Mouse (Mus musculus) frontal cortex, adult (tissue): ENCODE results near the gene Igsf8.

Experiments used
- ATAC-seq: cut with Nextera tagmentation; 2 replicates; pipeline ENCODE4 v1.9.2; 2017; ENCODE audit warnings: mild to moderate bottlenecking, moderate library complexity, mixed read lengths; ENCODE audit not compliant: low TSS enrichment

Gene Igsf8

DNA sequence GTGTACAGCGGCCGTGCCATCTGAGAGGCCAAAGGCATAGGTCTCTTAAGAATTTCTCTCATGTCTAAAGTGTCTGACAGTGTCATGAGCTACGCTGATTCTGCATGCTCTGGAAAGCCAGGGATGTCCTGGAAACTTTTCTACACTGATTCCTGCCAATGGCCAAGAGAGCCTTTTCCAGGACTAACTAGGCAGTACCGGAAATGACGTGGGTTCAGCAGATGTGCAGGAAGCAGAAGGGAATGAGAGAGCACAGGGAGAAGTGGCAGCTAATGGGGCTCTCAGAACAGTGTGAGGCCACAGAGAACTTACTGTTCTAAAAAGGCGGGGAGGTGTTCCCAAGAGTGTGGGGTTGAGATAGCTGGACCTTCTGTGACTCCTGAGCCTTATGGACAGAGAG lies 11.9 kb downstream of the Igsf8 start:
- ATAC-seq: no peak

DNA sequence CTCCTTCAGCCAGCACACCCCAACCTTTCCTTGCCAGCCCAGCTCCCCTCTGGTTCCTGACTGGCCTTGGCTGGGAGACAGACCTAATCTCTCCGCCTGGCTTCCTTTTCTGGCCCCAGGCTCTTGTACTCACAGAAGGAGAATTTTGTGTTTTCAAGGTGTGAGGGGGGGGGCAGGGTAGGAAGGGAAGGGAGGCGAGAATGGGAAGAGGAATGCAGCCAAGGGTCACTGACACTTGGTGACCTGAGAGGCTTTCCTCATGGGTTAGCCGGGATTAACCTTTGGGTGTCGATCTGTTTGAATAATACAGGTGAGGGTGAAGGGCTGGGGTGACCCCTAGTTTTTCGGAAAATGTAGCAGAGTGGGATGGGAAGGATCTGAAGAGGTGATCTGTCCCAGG lies 12.7 kb downstream of the Igsf8 start:
- no peak for ATAC-seq

DNA sequence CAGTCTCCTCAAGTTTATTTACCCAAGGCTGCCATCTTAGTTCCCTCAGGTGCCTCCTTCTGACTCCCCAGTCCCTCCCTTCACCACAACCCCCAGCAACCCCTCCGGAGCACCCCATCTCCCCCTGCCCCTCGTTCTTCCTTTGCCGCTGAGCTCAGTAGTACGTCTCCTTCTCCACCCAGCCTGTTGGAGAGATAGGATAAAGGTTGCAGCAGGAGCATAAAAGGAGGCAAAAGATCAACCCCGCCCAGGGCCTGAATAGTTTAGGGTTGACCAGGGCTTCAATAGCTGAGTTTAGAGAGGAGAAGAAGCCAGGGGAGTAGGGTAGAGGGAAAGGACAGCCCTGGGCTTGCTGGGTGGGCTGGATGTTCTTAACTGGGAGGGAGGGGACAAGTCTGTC lies 13.1 kb downstream of the Igsf8 start:
- no peak for ATAC-seq

DNA sequence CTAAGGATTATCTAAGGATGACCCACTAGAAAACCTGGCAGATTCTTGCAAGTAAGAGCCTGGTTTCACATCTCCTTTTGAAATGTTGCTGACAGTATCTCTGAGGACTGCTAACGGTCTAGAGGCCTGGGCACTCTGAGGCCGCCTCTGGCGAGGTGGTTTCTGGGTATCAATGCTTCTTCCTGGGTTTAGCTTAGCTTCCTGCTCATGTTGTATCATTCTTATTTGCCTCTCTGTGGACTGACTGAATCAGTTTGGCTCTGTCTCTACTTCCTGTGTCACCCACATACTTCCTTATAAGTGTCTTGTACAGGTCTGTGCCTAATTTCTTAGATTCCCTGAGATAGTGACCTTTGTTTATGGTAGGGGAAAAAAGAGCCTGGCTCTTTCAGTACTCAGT lies 15.7 kb downstream of the Igsf8 start:
- ATAC-seq: no peak

DNA sequence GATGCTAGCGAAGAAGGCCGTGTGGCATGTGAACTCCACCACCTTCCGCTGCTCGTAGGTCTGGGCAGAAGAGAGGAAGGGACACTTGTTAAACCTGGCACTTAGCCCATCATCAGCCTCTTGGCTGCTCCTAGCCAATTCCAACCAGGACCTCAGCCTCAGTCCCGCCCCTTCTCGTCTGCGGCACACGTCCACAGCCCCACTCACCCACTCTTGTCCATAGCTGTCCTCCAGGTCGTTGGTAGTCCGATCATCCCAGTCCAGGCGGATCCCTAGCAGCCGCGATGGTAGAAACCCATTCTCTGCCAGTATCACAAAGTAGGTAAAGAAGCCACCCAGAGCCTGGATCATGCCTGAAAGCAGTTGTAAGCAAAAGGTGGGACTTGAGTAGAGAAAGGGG lies 16.9 kb downstream of the Igsf8 start:
- no peak for ATAC-seq

DNA sequence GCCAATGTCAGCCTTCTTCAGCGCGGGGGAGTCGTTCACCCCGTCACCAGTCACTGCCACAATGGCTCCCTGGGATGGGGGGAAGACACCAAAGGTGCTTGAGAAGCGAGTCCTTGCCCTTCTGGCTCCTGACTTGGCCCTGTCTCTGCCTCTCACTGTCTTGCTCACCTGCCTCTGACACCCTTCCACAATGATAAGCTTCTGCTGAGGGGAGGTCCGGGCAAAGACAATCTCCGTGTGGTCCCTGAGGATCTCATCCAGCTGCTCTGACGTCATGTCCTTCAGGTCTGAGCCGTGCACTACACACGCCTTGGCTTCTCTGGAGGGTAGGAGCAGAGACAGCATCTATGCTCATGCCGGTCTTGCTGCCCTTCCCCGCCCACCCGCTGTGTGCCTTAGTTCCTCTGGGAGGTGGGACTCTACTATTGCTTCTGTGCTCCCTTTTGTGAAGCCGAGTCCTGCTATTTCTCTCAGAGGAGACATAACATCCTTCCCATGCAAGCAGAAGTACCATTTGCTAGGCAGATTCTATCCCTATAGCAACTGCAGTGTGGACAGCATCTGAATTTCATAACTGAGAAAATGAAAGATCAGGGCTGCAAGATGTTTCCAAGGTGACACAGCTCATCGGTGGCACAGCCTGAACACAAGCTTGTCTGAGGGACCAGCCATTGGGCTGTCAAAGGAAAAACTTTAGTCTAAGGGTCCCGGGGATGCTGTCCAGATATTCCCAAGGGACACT lies 18.5 kb downstream of the Igsf8 start:
- peak; percentile 29 for ATAC-seq

DNA sequence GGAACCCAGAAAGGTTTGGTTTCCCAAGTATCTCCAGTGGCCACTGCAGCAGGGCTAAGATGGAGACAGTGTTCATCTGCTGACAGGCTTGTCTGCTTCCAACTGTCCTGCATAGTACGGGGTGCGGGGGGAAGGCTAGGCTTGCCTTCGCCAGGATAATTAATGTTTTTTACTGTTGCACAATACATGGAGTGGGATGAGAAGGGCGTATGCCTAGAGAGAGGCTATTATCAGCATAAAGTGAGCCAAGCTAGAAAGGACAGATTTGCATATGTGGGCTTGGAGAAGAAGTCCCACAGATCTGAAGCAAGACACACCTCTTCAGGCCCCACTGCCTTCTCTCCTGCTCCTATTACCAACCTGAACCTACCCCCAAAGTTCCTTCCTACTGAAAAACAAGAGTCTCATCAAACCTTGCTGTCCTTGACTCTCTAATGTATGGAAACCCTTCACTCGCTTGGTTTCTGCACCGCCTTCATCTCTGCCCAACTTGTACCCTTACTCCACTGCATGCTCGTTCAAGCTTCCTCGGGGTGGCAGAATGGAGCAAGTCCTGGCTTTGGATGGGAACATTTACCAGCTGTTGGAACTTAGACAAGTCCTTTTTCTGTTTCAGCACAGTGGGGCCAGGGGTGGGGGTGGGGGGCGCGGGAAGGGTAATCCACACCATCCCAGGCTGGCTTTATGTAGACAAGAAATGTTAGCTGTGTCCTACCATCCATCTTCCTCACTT lies 20.2 kb downstream of the Igsf8 start:
- ATAC-seq: peak; percentile 72

DNA sequence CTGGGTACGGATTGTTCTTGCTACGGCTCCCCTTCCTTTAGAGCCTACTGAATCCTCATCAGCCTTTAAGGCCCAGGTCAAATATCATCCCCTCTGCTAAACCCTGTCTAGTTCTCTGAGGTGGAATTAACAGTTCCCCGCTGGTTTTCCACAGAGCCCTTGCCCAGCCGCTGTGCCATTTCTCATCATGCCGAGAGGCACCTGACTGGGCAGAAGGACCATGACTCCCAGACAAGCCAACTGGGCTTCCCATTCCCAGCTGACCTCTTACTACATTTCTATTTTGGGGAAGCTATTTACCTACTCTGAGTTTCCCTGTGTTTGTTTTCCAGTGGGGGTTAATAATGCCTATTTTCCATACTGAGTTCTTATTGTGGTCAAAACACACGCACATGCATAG lies 21.6 kb downstream of the Igsf8 start:
- no peak for ATAC-seq

DNA sequence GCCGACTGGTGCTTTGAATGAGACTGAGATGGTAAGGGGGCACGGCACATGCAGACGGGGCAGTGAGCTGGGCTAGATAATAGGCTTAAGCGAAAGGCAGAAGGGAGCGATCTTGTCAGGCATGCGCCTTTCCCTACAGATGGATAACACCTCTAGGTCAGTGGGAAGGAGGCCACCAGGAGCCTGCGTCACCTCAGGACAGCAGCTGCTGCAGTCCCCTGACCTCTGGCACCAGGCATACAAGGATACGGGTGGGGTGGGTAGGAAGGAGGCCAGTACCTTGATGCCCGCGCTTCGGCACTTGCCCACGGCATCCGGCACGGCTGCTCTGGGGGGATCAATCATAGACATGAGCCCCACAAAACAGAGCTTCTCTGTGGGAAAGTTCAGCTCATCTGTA lies 22.8 kb downstream of the Igsf8 start:
- ATAC-seq: no peak

DNA sequence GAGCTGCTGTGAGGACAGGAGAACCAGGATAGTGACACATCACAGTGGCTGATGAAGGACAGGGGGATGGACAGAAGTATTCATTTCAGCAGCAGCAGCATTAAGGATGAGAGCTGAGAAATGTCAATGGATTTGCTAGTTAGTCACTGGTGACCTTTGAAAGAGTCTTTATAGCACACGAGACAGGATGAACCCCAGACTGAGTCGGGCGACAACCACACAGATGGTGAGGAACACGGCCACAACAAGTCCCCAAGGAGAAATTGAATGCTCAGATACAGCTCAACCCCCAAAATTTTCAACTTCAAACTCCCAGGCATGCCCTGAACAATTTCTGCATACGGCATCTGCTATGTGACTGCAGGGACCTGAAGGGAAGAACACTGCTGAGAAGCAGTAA lies 25.3 kb downstream of the Igsf8 start:
- no peak for ATAC-seq

DNA sequence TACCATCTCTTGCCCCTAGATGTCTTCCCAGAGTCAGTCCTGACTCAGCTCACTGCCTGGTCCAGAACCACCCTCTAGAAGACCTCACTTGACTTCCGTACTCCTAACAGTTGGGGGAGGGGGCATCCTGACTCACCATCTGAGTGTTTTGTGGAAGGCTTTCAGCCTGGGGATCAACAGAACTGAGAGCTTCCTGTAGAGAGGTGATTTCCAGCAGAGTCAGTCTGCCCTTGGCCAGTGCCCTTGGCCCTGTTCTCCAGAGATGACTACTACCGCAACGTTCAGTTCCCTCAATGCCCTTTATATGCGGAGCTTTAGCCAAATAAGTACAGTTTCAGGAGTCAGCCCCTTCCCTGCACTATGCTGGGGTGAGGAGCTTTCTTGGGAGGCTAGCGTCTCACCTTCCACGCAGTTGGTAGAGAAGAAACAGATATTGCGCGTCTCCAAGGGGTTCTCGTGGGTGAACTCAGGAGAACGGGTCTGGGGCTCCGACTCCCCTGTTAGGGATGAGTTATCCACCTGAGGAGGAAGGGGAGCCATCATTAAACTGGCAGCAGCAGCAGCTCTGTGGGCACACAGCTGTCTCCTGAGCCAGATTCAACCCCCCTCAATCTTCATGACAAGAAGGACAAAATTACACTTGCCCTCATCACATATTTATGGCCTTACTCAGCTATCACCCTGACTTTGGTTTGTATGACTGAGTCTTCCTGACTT lies 27.6 kb downstream of the Igsf8 start:
- ATAC-seq: no peak

DNA sequence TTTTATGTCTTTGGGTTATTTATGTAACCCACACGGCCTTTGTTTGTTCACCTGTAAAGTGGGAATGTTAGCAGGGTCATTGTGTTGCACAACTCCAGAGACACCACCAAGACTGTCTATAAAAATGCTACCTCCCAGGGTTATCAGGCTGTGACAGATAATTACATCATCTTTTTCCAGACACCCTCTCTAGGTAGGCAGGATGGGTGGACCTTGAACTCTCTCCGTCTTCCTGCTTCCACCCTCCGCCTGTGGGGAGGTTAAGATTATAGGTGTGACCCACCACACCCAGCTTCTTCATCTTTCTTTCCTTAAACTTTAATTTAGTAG lies 28.1 kb downstream of the Igsf8 start:
- ATAC-seq: no peak

DNA sequence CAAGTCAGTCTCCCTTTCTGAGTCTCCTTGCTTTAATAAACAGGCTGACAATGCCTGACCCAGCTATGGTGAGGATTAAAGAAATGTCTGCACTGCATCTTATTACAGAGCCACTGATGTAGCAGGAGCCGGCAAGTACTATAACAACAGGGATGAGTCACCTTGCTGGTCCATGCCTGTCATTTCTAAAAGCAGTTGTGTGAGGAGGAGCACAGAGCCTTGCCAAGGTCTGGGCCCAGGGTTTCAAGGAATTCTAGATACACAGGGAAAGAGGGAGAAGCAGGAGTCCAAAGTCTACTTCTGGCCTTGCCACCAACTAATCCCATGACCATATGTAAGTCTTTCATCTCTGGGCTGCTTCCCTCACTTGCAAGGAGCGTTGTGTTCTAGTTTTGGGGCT lies 31.4 kb downstream of the Igsf8 start:
- ATAC-seq: peak; percentile 77

DNA sequence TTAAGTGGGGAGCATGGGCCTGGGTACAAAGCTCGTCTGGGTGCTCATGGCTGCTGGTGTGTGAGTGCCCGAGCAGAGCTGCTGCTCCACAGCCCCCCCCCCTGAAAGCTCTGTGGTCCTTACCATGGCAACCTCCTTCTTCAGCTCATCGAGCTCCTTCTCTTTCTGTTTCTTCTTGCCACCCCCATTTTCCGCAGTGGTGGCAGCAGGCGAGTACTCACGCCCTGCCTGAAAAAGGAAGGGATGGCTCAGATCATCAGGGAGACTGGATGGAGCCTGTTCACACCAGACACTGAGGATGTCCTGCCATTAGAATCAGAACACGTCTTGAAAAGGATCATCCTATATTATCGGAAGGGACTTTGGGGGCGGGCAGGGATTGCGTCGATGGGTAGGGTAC lies 32.0 kb downstream of the Igsf8 start:
- peak; percentile 24 for ATAC-seq

DNA sequence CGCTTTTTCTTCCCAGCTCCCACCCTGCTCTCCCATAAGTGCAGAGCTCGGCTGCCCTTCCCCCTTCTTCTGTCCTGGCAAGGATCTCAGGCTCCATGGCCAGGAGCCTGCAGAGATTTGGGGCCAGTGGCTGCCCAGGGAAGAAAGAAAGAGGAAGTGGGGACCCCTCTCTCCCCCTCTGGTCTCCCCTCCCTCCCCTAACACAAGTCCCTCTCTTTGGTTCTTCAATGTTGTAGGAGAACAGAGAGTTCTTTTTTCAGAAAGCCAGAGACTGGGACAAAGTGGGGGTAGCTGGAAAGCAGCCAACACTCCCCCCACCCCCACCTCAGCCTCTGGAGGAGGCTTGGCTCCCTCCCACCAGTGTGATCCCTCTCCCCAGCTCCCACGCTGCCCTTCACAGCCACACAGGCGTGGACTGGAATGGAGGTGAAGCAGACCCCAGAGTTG lies 34.3 kb downstream of the Igsf8 start:
- no peak for ATAC-seq

DNA sequence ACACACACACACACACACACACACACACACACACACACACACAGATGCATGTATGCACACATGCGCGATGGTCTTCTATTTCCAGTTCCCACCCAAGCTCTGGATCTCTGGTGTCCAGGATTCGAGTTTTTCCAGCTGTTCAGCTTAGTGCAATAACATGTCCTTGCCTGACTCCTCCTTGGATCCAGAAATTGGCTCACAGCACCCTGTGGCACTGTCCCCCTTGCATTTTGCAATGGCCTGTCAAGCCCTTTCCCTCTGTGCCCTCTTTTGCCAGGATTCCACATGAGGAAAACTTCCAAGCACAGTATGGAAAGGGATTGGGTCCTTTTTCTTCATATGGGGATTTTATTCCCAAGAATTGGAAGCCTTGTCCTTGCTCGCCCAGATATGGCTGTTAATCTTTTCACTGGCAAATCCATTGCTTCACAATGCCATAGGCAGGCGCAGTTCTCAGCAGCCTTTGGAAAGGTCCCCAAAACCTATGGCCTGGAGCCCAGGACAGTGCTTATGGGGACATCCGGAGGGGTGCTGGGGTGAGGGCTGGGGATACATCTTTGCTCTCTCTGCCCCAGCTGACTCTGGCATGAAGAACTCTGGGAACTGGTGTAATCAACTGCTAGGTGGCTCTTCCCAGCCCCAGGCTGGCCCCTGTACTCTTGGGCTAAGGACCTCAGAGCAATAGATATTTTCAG lies 35.5 kb downstream of the Igsf8 start:
- ATAC-seq: no peak

DNA sequence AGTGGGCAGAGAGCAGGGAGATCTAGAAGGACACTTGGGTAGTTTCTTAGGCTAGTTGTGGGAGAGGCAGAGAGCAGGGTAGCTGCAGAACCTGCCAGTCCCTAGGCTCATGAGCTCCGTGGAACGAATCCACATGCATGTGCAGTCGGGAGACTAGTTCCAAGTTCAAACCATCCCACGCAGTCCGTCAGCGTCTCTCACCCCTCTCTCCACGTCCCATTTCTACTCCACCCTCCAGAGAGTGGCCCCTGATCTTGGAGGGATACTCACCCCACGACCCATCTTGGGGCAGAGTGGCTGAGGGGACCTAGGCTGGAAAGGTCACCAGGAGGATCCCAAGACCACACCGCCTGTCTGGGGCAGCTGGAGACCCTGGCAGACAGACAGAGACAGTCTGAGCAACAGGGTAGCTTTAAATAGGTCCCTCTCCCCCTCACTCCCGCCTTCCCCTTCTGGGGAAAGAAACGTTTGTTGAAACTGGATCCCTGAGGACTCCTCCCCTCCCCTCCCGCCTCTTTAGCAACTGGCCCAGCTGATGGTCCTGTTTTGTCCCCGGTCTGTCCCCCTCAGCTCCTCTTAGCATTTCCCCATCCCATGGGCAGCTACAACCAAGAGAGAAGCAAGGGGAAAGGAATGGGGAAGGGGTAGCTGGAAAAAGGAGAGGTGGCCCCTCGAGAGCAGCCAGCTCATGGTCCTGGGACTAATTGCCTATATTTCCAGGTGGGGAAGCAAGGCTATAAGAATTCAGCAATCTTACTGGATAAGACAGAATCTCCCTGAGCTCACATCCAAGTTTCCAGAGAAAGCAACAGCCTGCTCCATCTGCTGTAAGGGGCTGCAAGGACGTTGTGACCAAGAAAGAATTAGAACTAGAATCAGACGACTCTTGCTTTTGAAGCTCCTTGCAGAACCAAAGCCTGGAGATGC lies 36.4 kb downstream of the Igsf8 start, which contains the start of gene Atp1a2:
Gene Atp1a2, minus strand, starts transcription at position 454 of the 927 bp plus-strand sequence.
- peak; percentile 47 for ATAC-seq

DNA sequence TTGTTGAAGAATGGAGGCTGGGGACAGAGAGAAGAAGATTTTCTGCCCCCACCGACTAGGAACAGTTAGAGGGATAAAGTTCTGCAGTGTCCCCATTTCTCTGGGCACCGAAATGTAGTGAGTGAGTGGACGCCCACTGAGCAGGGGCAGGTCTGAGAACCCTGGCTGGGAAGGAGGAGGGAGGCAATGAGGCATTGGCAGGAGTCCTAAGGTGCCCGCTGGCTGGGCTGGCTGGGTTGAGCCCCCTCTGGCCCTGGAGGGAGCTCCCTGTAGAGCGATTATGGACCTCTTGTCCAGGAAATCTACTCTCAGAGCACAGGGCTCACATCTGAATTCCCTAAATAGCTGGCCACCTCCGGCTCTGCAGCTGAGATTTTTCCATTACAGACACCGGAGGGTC lies 38.1 kb downstream of the Igsf8 start:
- no peak for ATAC-seq

DNA sequence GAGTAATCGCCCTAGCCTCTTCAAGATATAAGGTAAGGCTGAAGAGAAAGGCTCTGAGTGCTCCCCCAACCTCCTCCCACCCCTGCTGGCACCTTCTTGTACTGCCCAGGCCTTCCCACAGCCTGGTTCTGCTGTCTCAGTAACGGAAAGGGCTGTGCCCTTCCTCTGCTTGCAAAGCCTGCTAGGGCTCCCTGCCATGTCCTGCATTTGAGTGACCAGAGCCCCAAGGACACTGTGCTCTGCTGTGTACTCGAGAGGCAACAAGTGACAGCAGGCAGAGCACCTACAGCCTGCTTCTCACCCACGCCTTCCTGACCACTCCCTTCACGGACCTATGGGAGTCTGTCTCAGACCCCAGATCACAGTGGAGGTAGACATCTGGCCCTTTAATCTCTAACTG lies 38.8 kb downstream of the Igsf8 start:
- no peak for ATAC-seq

DNA sequence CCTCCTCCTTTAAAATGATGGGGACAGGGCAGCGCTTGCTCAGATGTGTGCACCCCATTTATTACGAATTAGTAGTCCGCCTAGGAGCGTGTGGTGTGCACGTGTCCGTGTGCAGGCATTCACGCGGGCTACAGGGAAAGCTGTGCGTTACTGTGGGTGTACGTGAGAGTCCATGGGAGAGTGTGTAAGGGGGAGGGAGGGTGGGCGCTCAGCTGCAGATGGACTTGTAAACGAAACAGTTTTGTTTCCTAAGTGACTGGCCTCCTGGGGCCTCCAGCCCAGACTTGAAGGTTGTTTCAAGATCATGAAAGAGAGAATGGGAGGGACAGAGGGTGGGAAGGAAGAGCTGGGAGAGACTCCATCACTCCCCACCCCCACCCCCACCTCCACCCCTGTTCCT lies 39.7 kb downstream of the Igsf8 start:
- ATAC-seq: no peak

DNA sequence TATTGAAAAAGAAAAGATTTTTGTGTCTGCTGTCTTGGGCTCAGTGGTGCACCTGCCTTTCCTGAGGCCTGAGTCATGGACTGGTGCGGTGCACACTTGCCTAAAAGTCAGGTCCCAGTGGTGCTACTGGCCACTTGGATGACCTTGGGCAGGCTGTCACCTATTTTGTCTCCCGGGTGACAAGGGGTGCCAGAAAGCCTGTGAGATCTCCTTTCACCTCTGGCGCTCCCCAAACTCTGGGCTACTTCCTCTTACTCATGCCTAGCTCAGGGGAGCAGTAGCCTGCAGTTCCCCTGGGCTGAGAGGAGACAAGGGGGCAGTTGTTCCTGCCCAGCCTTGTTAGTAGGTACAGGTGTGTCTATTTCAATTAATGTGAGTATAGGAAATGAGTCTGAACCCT lies 40.9 kb downstream of the Igsf8 start:
- ATAC-seq: no peak
